ENCODE assay signal across 11 mouse cellular contexts in genomic region chr7:19155825-19156475, GRCm38 (mm10). TPM values are rescaled to one million over a fixed set of nuclear protein-coding genes. Genes with fewer than 3 reads are reported as not detected.
A peak's percentile ranks its signal among the peaks of the same experiment; 100 is the strongest.
DNase-seq lines count a peak whose midpoint lies in the region; ATAC-seq and TF ChIP-seq lines count a peak whose summit lies in the region.
"Had no signal": no experiment of that assay in that cellular context is flagged by ENCODE, and none has a peak within 500 bp of the region (broad histone marks: within the 10 kb centered on the region; RNA-seq: fewer than 3 reads in every experiment).

No protein-coding gene starts in this region.

- peaks cover 42% of the 10 kb centered on the region for H3K36me3 ChIP-seq in embryonic facial prominence, embryonic 15.5 days
- peaks cover 55% of the 10 kb centered on the region for H3K36me3 ChIP-seq in embryonic facial prominence, embryonic 10.5 days (replicated peaks)
- peaks cover 7% of the 10 kb centered on the region; the same call in 1 of the 2 replicates for H3K36me3 ChIP-seq in liver, adult 2 months (ENCODE audit: control insufficient read depth, insufficient read depth, low read length)
- H3K36me3 ChIP-seq in liver, embryonic 12.5 days = peaks cover 45% of the 10 kb centered on the region
- peaks cover 27% of the 10 kb centered on the region for H3K36me3 ChIP-seq in intestine, postnatal 0 days (ENCODE audit: control insufficient read depth, insufficient read depth)

- no peak for DNase-seq in embryonic facial prominence, embryonic 10.5 days (ENCODE audit: low spot score)
- no peak for DNase-seq in liver, adult 2 months (ENCODE audit: extremely low read depth, low read depth, low spot score)
- peak; percentile 44 for DNase-seq in Muller cell, postnatal 12 days (ENCODE audit: inconsistent ontology term)
- DNase-seq in urinary bladder, postnatal 36 days (ENCODE audit: low spot score in 2 of 2) = no peak
- no peak for DNase-seq in heart, postnatal 36 days
- DNase-seq: lung, adult 18-20 months had no signal

- no peak overlapping the region for H3K9ac ChIP-seq in embryonic facial prominence, embryonic 15.5 days
- no peak overlapping the region for H3K9ac ChIP-seq in liver, adult 2 months (ENCODE audit: low read depth, low read length)
- no peak overlapping the region for H3K9ac ChIP-seq in liver, embryonic 12.5 days
- no peak overlapping the region; the same call in 1 of the 2 replicates for H3K9ac ChIP-seq in intestine, postnatal 0 days (ENCODE audit: low read depth, low read length)
- H3K9ac ChIP-seq: heart, embryonic 12.5 days had no signal

- H3K4me2 ChIP-seq in embryonic facial prominence, embryonic 15.5 days (replicated peaks) = no peak overlapping the region
- H3K4me2 ChIP-seq in liver, embryonic 12.5 days = no peak overlapping the region
- 0 out of 2 replicates have a peak overlapping the region, but pooled peaks have one; percentile 4 for H3K4me2 ChIP-seq in intestine, postnatal 0 days (replicated peaks; ENCODE audit: low read depth)
- H3K4me2 ChIP-seq: heart, embryonic 12.5 days had no signal

- no peak overlapping the region for H3K4me3 ChIP-seq in embryonic facial prominence, embryonic 15.5 days (replicated peaks)
- H3K4me3 ChIP-seq in embryonic facial prominence, embryonic 10.5 days = no peak overlapping the region
- H3K4me3 ChIP-seq in liver, adult 2 months (ENCODE audit: insufficient read depth, low read depth, low read length) = no peak overlapping the region
- no peak overlapping the region for H3K4me3 ChIP-seq in liver, embryonic 12.5 days
- no peak overlapping the region for H3K4me3 ChIP-seq in intestine, postnatal 0 days (ENCODE audit: low read depth, low read length)
- H3K4me3 ChIP-seq: erythroblast, embryonic 14.5 days; heart, embryonic 12.5 days had no signal

- no peak for ATAC-seq in embryonic facial prominence, embryonic 15.5 days (ENCODE audit: insufficient number of reproducible peaks, low FRiP score, low TSS enrichment, low read depth)
- ATAC-seq in liver, embryonic 12.5 days = no peak
- peak; percentile 73 for ATAC-seq in intestine, postnatal 0 days

- WGBS in embryonic facial prominence, embryonic 15.5 days = 43% methylated on average over 13 of the region's 13 CpGs
- 63% methylated on average over 13 of the region's 13 CpGs for WGBS in embryonic facial prominence, embryonic 10.5 days
- WGBS in liver, adult 2 months = 77% methylated on average over 13 of the region's 13 CpGs
- 62% methylated on average over 13 of the region's 13 CpGs for WGBS in liver, embryonic 12.5 days (ENCODE audit: insufficient replicate concordance)
- WGBS in intestine, postnatal 0 days = 31% methylated on average over 13 of the region's 13 CpGs

- 0 out of 2 replicates have a peak overlapping the region, but pooled peaks have one; percentile 28 for H3K27ac ChIP-seq in embryonic facial prominence, embryonic 15.5 days (replicated peaks)
- H3K27ac ChIP-seq in embryonic facial prominence, embryonic 10.5 days (replicated peaks) = no peak overlapping the region
- no peak overlapping the region for H3K27ac ChIP-seq in liver, adult 2 months (replicated peaks; ENCODE audit: insufficient read depth, low read depth, low read length)
- no peak overlapping the region for H3K27ac ChIP-seq in liver, embryonic 12.5 days
- peak overlapping the region; percentile 15; the same call in 1 of the 2 replicates for H3K27ac ChIP-seq in intestine, postnatal 0 days (ENCODE audit: low read depth, low read length)

- no peak for TF ChIP-seq POLR2A in liver, adult 2 months (IDR thresholded peaks at IDR 0.05; ENCODE audit: extremely low read depth, insufficient read depth, low read length)

- intact Hi-C loops in heart, postnatal 36 days (cut with DNase I) = loop anchor here (2.0 to 5.0 kb wide), 2 partner anchors 53 to 141 kb away; no protein-coding TSS in a partner anchor

- H3K4me1 ChIP-seq in embryonic facial prominence, embryonic 15.5 days = peaks cover 24% of the 10 kb centered on the region
- H3K4me1 ChIP-seq in embryonic facial prominence, embryonic 10.5 days = peaks cover 29% of the 10 kb centered on the region
- peaks cover 2% of the 10 kb centered on the region; the same call in 1 of the 2 replicates for H3K4me1 ChIP-seq in liver, adult 2 months (ENCODE audit: control insufficient read depth, insufficient read depth, low read length)
- H3K4me1 ChIP-seq in liver, embryonic 12.5 days = peaks cover 26% of the 10 kb centered on the region
- H3K4me1 ChIP-seq in intestine, postnatal 0 days (replicated peaks; ENCODE audit: control insufficient read depth, insufficient read depth, low read length) = 0 out of 2 replicates have a peak, but pooled peaks cover 6% of the 10 kb centered on the region

- no peaks in the 10 kb centered on the region for H3K9me3 ChIP-seq in embryonic facial prominence, embryonic 15.5 days (replicated peaks)
- H3K9me3 ChIP-seq in embryonic facial prominence, embryonic 10.5 days = 0 out of 2 replicates have a peak, but pooled peaks cover 2% of the 10 kb centered on the region
- no peaks in the 10 kb centered on the region for H3K9me3 ChIP-seq in liver, embryonic 12.5 days (replicated peaks)
- no peaks in the 10 kb centered on the region for H3K9me3 ChIP-seq in intestine, postnatal 0 days (ENCODE audit: control insufficient read depth)
- H3K9me3 ChIP-seq: heart, embryonic 12.5 days had no signal

- H3K27me3 ChIP-seq in embryonic facial prominence, embryonic 15.5 days = peaks cover 15% of the 10 kb centered on the region
- peaks cover 31% of the 10 kb centered on the region for H3K27me3 ChIP-seq in embryonic facial prominence, embryonic 10.5 days (replicated peaks; ENCODE audit: low read depth, poor library complexity, severe bottlenecking)
- peaks cover 5% of the 10 kb centered on the region; the same call in 1 of the 2 replicates for H3K27me3 ChIP-seq in liver, adult 2 months (ENCODE audit: control insufficient read depth, insufficient read depth, low read length)
- peaks cover 25% of the 10 kb centered on the region for H3K27me3 ChIP-seq in liver, embryonic 12.5 days (replicated peaks)
- H3K27me3 ChIP-seq in intestine, postnatal 0 days (replicated peaks; ENCODE audit: control insufficient read depth, insufficient read depth, low read length) = peaks cover 8% of the 10 kb centered on the region; the same call in 1 of the 2 replicates

- H3K79me2 ChIP-seq in liver, adult 2 months (ENCODE audit: control insufficient read depth, insufficient read depth, low read length) = no peaks in the 10 kb centered on the region

- TF ChIP-seq CTCF in liver, adult 2 months (IDR thresholded peaks at IDR 0.05; ENCODE audit: low read depth, low read length) = peak; percentile 2; the same call in 1 of the 2 replicates
- peak; percentile 71 for TF ChIP-seq CTCF in intestine, postnatal 0 days (IDR thresholded peaks at IDR 0.05; ENCODE audit: low read depth)

RNA-seq across cellular contexts. Expression of gene Snrpd2, which starts 6.4 kb away (rescaled TPM):
- 139 and 140 TPM in 2 replicates for polyA plus RNA-seq in embryonic facial prominence, embryonic 15.5 days (2015; fragmentation: Nextera tagmentation; extraction: Ambion mirVana)
- polyA plus RNA-seq in embryonic facial prominence, embryonic 10.5 days (2016; fragmentation: Nextera tagmentation; extraction: Ambion mirVana) = 178 and 189 TPM in 2 replicates
- 28.4 and 29.4 TPM in 2 replicates for total RNA-seq in liver, adult 2 months (2014; rRNA removed)
- polyA plus RNA-seq in liver, adult 2 months (2012; rRNA removed) = 16.4 and 17.7 TPM in 2 replicates
- polyA plus RNA-seq in liver, embryonic 12.5 days (2016; fragmentation: Nextera tagmentation; extraction: Ambion mirVana) = 97.8 and 98.3 TPM in 2 replicates
- polyA plus RNA-seq in intestine, postnatal 0 days (2015; fragmentation: Nextera tagmentation; extraction: Ambion mirVana) = 66.3 and 69.6 TPM in 2 replicates
- 10 to 100 TPM; 66.8 to 67.0 TPM for total RNA-seq in heart, postnatal 36 days (2021)

RNA-seq across cellular contexts. Expression of gene Qpctl, which starts 6.9 kb away (rescaled TPM):
- 13.9 and 15.1 TPM in 2 replicates for polyA plus RNA-seq in embryonic facial prominence, embryonic 15.5 days (2015; fragmentation: Nextera tagmentation; extraction: Ambion mirVana)
- polyA plus RNA-seq in embryonic facial prominence, embryonic 10.5 days (2016; fragmentation: Nextera tagmentation; extraction: Ambion mirVana) = 14.6 and 15.1 TPM in 2 replicates
- total RNA-seq in liver, adult 2 months (2014; rRNA removed) = 4.3 and 6.3 TPM in 2 replicates
- polyA plus RNA-seq in liver, adult 2 months (2012; rRNA removed) = 8.9 and 11.7 TPM in 2 replicates
- 4.9 and 5.5 TPM in 2 replicates for polyA plus RNA-seq in liver, embryonic 12.5 days (2016; fragmentation: Nextera tagmentation; extraction: Ambion mirVana)
- 7.3 and 8.1 TPM in 2 replicates for polyA plus RNA-seq in intestine, postnatal 0 days (2015; fragmentation: Nextera tagmentation; extraction: Ambion mirVana)
- 1 to 10 TPM; 3.8 to 4.8 TPM for total RNA-seq in heart, postnatal 36 days (2021)

RNA-seq across cellular contexts. Expression of gene Gipr, which starts 10.0 kb away (rescaled TPM):
- polyA plus RNA-seq in embryonic facial prominence, embryonic 15.5 days (2015; fragmentation: Nextera tagmentation; extraction: Ambion mirVana) = 0.68 and 1.1 TPM in 2 replicates
- 1.4 and 1.6 TPM in 2 replicates for polyA plus RNA-seq in embryonic facial prominence, embryonic 10.5 days (2016; fragmentation: Nextera tagmentation; extraction: Ambion mirVana)
- not detected in 2 replicates for total RNA-seq in liver, adult 2 months (2014; rRNA removed)
- not detected in 2 replicates for polyA plus RNA-seq in liver, adult 2 months (2012; rRNA removed)
- 0.18 and 0.41 TPM in 2 replicates for polyA plus RNA-seq in liver, embryonic 12.5 days (2016; fragmentation: Nextera tagmentation; extraction: Ambion mirVana)
- 0.48 and 0.67 TPM in 2 replicates for polyA plus RNA-seq in intestine, postnatal 0 days (2015; fragmentation: Nextera tagmentation; extraction: Ambion mirVana)
- total RNA-seq in heart, postnatal 36 days (2021) = under 1 TPM in 1 of 2 experiments, not detected in 1; 0.14 TPM
- polyA plus RNA-seq: erythroblast, embryonic 14.5 days had no signal

RNA-seq across cellular contexts. Expression of gene Eml2, which starts 20.3 kb away (rescaled TPM):
- 10.4 and 12.8 TPM in 2 replicates for polyA plus RNA-seq in embryonic facial prominence, embryonic 15.5 days (2015; fragmentation: Nextera tagmentation; extraction: Ambion mirVana)
- polyA plus RNA-seq in embryonic facial prominence, embryonic 10.5 days (2016; fragmentation: Nextera tagmentation; extraction: Ambion mirVana) = 5.2 and 6.2 TPM in 2 replicates
- total RNA-seq in liver, adult 2 months (2014; rRNA removed) = 9.8 and 11.1 TPM in 2 replicates
- polyA plus RNA-seq in liver, adult 2 months (2012; rRNA removed) = 9.7 and 12.2 TPM in 2 replicates
- polyA plus RNA-seq in liver, embryonic 12.5 days (2016; fragmentation: Nextera tagmentation; extraction: Ambion mirVana) = 4.1 and 5.1 TPM in 2 replicates
- polyA plus RNA-seq in intestine, postnatal 0 days (2015; fragmentation: Nextera tagmentation; extraction: Ambion mirVana) = 5.0 and 5.1 TPM in 2 replicates
- 10 to 100 TPM; 34.3 to 44.4 TPM for total RNA-seq in heart, postnatal 36 days (2021)

RNA-seq across cellular contexts. Expression of gene Fbxo46, which starts 36.3 kb away (rescaled TPM):
- 14.7 and 16.3 TPM in 2 replicates for polyA plus RNA-seq in embryonic facial prominence, embryonic 15.5 days (2015; fragmentation: Nextera tagmentation; extraction: Ambion mirVana)
- polyA plus RNA-seq in embryonic facial prominence, embryonic 10.5 days (2016; fragmentation: Nextera tagmentation; extraction: Ambion mirVana) = 15.9 and 18.0 TPM in 2 replicates
- 2.4 and 3.2 TPM in 2 replicates for total RNA-seq in liver, adult 2 months (2014; rRNA removed)
- 4.3 and 5.0 TPM in 2 replicates for polyA plus RNA-seq in liver, adult 2 months (2012; rRNA removed)
- polyA plus RNA-seq in liver, embryonic 12.5 days (2016; fragmentation: Nextera tagmentation; extraction: Ambion mirVana) = 8.1 and 10.1 TPM in 2 replicates
- polyA plus RNA-seq in intestine, postnatal 0 days (2015; fragmentation: Nextera tagmentation; extraction: Ambion mirVana) = 4.8 and 5.1 TPM in 2 replicates
- 1 to 10 TPM; 4.6 to 5.3 TPM for total RNA-seq in heart, postnatal 36 days (2021)

Comparison
In these comparisons a context has a peak if more than half of its experiments do, and no peak if none do; other contexts are left out.
1. H3K27ac ChIP-seq: peak in embryonic facial prominence, embryonic 15.5 days (single experiment) and intestine, postnatal 0 days (single experiment); none in embryonic facial prominence, embryonic 10.5 days (single experiment), liver, adult 2 months (single experiment) and liver, embryonic 12.5 days (single experiment).